Mouse (Mus musculus): ENCODE data around the gene Fga.

DNA sequence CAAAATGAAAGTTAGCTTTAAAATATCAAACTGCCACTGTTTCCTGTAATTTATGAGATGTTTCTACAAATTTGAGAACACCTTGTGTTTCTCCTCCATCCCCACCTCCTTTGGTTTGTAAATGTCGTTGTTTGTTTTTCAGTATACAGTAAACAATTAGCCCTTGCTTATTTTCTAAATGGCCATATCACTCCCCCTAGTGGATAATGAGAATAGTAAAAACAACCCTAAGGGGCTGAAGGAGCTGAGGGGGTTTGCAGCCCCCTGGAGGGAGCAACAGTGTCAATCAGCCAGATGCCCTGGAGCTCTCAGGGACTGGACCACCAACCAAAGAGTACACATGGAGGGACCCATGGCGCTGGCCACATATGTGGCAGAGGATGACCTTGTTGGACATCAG is 41.0 kb upstream of the Fga start:
- no peak for TF ChIP-seq CTCF (IDR thresholded peaks at IDR 0.05; ENCODE audit: insufficient read depth, low read length)
- TF ChIP-seq POLR2A (IDR thresholded peaks at IDR 0.05; ENCODE audit: borderline replicate concordance, extremely low read depth, low read depth, low read length): no peak

Measured in lung, adult 2 months (tissue).